Mouse (Mus musculus): ENCODE measurements at regions not wholly inside any gene's neighbourhood (a gene's known extent, or its start where the extent isn't known, plus 50 kb on each side); places are given as distances from the start of the nearest gene placed in this dataset.

GRCm38 (mm10) chr12:25794571-25794970 lies 620.5 kb downstream of the Rnf144a start:
- no peak overlapping the region for H3K4me2 ChIP-seq (ENCODE audit: low read depth, severe bottlenecking)
- H3K36me3 ChIP-seq (ENCODE audit: control insufficient read depth, insufficient read depth, low read length): no peaks in the 10 kb centered on the region
- no peak overlapping the region for H3K4me3 ChIP-seq (ENCODE audit: low read depth, low read length)
- no peaks in the 10 kb centered on the region for H3K4me1 ChIP-seq (ENCODE audit: control insufficient read depth, insufficient read depth, low read length)
- H3K27me3 ChIP-seq (ENCODE audit: control insufficient read depth, insufficient read depth, low read length): no peaks in the 10 kb centered on the region
- no peaks in the 10 kb centered on the region for H3K9me3 ChIP-seq (ENCODE audit: control insufficient read depth, low read length)
- WGBS: 56% methylated on average over 2 of the region's 2 CpGs
- DNase-seq (ENCODE audit: low spot score) (no peak), ATAC-seq (ENCODE audit: insufficient number of reproducible peaks, low FRiP score, low TSS enrichment, low read depth) (no peak)
- no peak overlapping the region for H3K27ac ChIP-seq (replicated peaks; ENCODE audit: low read depth, low read length)
- no peak overlapping the region for H3K9ac ChIP-seq (ENCODE audit: low read length)

GRCm38 (mm10) chr12:25792571-25793075 lies 622.4 kb downstream of the Rnf144a start:
- Histone ChIP-seq H3K36me3 (ENCODE audit: control insufficient read depth, insufficient read depth, low read length) (no peaks in the 10 kb centered on the region), H3K9ac (ENCODE audit: low read length) (no peak overlapping the region), H3K27ac (replicated peaks; ENCODE audit: low read depth, low read length) (no peak overlapping the region), H3K4me1 (ENCODE audit: control insufficient read depth, insufficient read depth, low read length) (no peaks in the 10 kb centered on the region), H3K4me3 (ENCODE audit: low read depth, low read length) (no peak overlapping the region), H3K27me3 (ENCODE audit: control insufficient read depth, insufficient read depth, low read length) (no peaks in the 10 kb centered on the region), H3K9me3 (ENCODE audit: control insufficient read depth, low read length) (no peaks in the 10 kb centered on the region), H3K4me2 (ENCODE audit: low read depth, severe bottlenecking) (no peak overlapping the region)
- DNase-seq (ENCODE audit: low spot score) (no peak), ATAC-seq (ENCODE audit: insufficient number of reproducible peaks, low FRiP score, low TSS enrichment, low read depth) (no peak)
- WGBS: 92% methylated on average over 2 of the region's 2 CpGs

GRCm38 (mm10) chr12:25790956-25791355 lies 624.1 kb downstream of the Rnf144a start:
- H3K36me3 ChIP-seq (ENCODE audit: control insufficient read depth, insufficient read depth, low read length): no peaks in the 10 kb centered on the region
- ATAC-seq (ENCODE audit: insufficient number of reproducible peaks, low FRiP score, low TSS enrichment, low read depth): no peak
- H3K4me3 ChIP-seq (ENCODE audit: low read depth, low read length): no peak overlapping the region
- H3K9me3 ChIP-seq (ENCODE audit: control insufficient read depth, low read length): no peaks in the 10 kb centered on the region
- H3K27me3 ChIP-seq (ENCODE audit: control insufficient read depth, insufficient read depth, low read length): no peaks in the 10 kb centered on the region
- no peak overlapping the region for H3K27ac ChIP-seq (replicated peaks; ENCODE audit: low read depth, low read length)
- no peaks in the 10 kb centered on the region for H3K4me1 ChIP-seq (ENCODE audit: control insufficient read depth, insufficient read depth, low read length)
- no peak overlapping the region for H3K9ac ChIP-seq (ENCODE audit: low read length)
- WGBS: 91% methylated on average over 4 of the region's 4 CpGs
- no peak for DNase-seq (ENCODE audit: low spot score)
- H3K4me2 ChIP-seq (ENCODE audit: low read depth, severe bottlenecking): no peak overlapping the region

DNA sequence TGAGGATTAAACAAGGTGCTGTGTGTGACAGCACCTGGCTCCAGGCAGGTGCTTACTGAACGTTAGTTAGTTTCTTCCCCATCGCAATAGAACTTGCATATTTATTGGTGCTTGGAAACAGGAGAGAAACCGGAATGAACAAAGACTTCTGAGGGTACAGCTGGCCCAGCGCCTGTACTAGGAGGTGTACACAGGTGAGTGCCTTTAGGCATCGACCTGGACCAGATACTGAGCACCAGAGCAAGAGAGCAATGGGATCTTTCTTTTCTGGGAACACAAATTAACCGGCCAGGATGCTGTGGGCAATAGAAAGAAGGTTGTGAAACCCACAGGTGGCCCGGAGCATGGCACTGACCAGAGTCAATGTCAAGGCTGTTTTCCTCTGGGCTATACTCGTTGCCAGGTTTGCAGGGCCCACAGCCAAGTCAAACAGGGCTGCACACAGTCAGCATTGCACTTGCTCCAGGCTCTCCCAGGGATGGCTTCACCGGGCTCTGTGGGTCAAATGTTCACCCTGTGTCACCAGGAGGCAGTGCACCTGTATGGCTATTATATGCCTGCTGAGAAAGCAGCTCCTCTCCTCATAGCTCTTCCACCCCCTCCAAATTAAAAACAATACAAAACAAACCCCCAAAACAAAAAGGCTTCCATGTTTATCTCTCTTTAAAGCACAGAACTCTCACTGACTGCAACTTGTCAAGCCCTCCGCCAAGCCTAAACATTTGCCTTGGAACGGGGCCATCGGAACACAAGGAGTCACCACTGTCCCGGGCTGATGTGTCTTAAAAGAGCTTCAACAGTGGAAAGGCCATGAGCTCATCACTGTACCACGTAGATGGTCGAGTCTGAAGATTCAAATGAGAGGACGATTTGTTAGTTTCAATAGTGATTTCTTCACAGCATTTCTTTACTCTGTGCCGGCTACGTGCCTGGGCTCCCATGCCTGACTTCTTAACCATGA lies 629.1 kb downstream of the Rnf144a start:
- H3K27me3 ChIP-seq (ENCODE audit: control insufficient read depth, insufficient read depth, low read length): no peaks in the 10 kb centered on the region
- no peaks in the 10 kb centered on the region for H3K9me3 ChIP-seq (ENCODE audit: control insufficient read depth, low read length)
- 88% methylated on average over 18 of the region's 18 CpGs for WGBS
- no peak for ATAC-seq (ENCODE audit: insufficient number of reproducible peaks, low FRiP score, low TSS enrichment, low read depth)
- no peak overlapping the region for H3K4me2 ChIP-seq (ENCODE audit: low read depth, severe bottlenecking)
- no peak for DNase-seq (ENCODE audit: low spot score)
- H3K36me3 ChIP-seq (ENCODE audit: control insufficient read depth, insufficient read depth, low read length): no peaks in the 10 kb centered on the region
- H3K9ac ChIP-seq (ENCODE audit: low read length): no peak overlapping the region
- H3K4me3 ChIP-seq (ENCODE audit: low read depth, low read length): no peak overlapping the region
- H3K27ac ChIP-seq (replicated peaks; ENCODE audit: low read depth, low read length): no peak overlapping the region
- H3K4me1 ChIP-seq (ENCODE audit: control insufficient read depth, insufficient read depth, low read length): no peaks in the 10 kb centered on the region

DNA sequence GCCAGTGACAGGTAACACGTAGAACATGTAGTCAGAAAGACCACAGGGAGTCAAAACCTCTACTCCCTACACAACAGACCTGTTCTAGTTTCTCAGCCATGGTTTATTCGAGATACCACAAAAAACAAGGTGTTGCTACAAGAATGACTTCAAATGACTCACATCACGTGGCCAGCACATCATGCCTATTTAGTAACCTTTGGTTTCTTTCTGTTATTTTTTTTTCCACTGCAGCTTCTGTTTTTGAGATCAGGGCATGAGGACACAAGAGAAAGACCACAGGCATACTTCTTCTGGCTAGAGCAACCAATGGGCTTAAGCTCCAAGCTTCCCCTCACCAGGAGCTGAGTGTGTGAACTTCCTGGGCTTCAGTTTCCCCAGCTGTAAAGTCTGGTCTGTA lies 630.7 kb downstream of the Rnf144a start:
- no peak overlapping the region for H3K9ac ChIP-seq (ENCODE audit: low read length)
- H3K27me3 ChIP-seq (ENCODE audit: control insufficient read depth, insufficient read depth, low read length): no peaks in the 10 kb centered on the region
- no peaks in the 10 kb centered on the region for H3K36me3 ChIP-seq (ENCODE audit: control insufficient read depth, insufficient read depth, low read length)
- no peak overlapping the region for H3K4me3 ChIP-seq (ENCODE audit: low read depth, low read length)
- no peaks in the 10 kb centered on the region for H3K9me3 ChIP-seq (ENCODE audit: control insufficient read depth, low read length)
- no peaks in the 10 kb centered on the region for H3K4me1 ChIP-seq (ENCODE audit: control insufficient read depth, insufficient read depth, low read length)
- 80% methylated on average over 3 of the region's 3 CpGs for WGBS
- no peak for DNase-seq (ENCODE audit: low spot score)
- no peak overlapping the region for H3K27ac ChIP-seq (replicated peaks; ENCODE audit: low read depth, low read length)
- H3K4me2 ChIP-seq (ENCODE audit: low read depth, severe bottlenecking): no peak overlapping the region
- ATAC-seq (ENCODE audit: insufficient number of reproducible peaks, low FRiP score, low TSS enrichment, low read depth): no peak

- no peak overlapping the region for H3K27ac ChIP-seq (replicated peaks; ENCODE audit: low read depth, low read length)
- no peaks in the 10 kb centered on the region for H3K4me1 ChIP-seq (ENCODE audit: control insufficient read depth, insufficient read depth, low read length)
- H3K9me3 ChIP-seq (ENCODE audit: control insufficient read depth, low read length): no peaks in the 10 kb centered on the region
- H3K4me3 ChIP-seq (ENCODE audit: low read depth, low read length): no peak overlapping the region
- no peak overlapping the region for H3K4me2 ChIP-seq (ENCODE audit: low read depth, severe bottlenecking)
- ATAC-seq (ENCODE audit: insufficient number of reproducible peaks, low FRiP score, low TSS enrichment, low read depth): no peak
- no peaks in the 10 kb centered on the region for H3K36me3 ChIP-seq (ENCODE audit: control insufficient read depth, insufficient read depth, low read length)
- 48% methylated on average over 10 of the region's 10 CpGs for WGBS
- no peak for DNase-seq (ENCODE audit: low spot score)
- no peak overlapping the region for H3K9ac ChIP-seq (ENCODE audit: low read length)
- no peaks in the 10 kb centered on the region for H3K27me3 ChIP-seq (ENCODE audit: control insufficient read depth, insufficient read depth, low read length)
Observed at GRCm38 (mm10) chr12:25782972-25783717, 631.9 kb downstream of the Rnf144a start.

DNA sequence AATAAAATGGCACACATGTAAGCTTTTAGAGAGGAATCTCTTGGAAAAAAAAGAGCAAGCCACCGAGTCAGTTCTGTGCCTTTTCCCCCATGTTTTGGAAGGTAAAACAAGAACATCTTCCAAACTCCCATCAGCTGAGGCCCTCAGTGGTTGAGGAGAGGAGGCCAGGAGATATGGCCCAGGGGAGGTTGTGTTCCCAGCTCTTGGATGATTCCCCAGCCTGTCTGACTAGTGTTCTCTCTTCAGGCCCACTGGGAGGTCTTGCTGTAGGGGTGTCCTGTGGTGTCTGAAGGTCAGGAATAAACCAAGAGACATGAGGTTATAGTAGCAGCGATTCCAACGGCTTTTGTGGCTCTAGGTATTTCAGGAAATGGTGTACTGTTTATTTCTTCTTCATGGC lies 643.2 kb downstream of the Rnf144a start:
- no peak overlapping the region for H3K9ac ChIP-seq (ENCODE audit: low read length)
- no peak overlapping the region for H3K4me3 ChIP-seq (ENCODE audit: low read depth, low read length)
- no peak overlapping the region for H3K27ac ChIP-seq (replicated peaks; ENCODE audit: low read depth, low read length)
- no peaks in the 10 kb centered on the region for H3K4me1 ChIP-seq (ENCODE audit: control insufficient read depth, insufficient read depth, low read length)
- ATAC-seq (ENCODE audit: insufficient number of reproducible peaks, low FRiP score, low TSS enrichment, low read depth): no peak
- H3K4me2 ChIP-seq (ENCODE audit: low read depth, severe bottlenecking): no peak overlapping the region
- no peaks in the 10 kb centered on the region for H3K9me3 ChIP-seq (ENCODE audit: control insufficient read depth, low read length)
- no peaks in the 10 kb centered on the region for H3K36me3 ChIP-seq (ENCODE audit: control insufficient read depth, insufficient read depth, low read length)
- WGBS: 88% methylated on average over 3 of the region's 3 CpGs
- no peaks in the 10 kb centered on the region for H3K27me3 ChIP-seq (ENCODE audit: control insufficient read depth, insufficient read depth, low read length)
- DNase-seq (ENCODE audit: low spot score): no peak

DNA sequence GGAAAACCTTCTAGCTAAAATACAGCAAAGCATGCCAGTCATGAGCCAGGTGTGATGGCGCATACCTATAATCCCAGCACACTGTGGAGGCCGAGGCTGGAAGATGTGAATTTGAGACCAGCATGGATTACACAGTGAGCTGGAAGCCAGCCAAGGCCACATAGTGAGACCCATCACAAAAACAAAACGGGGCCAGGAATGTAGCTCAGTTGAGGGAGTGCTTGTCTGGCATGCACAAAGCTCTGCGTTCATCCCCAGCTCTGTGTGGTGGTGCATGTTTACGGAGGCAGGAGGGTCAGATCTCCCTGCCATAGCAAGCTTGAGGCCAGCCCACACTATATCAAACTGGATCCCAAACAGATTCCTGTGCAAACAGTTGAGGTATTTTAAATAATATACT lies 646.4 kb downstream of the Rnf144a start:
- Histone ChIP-seq H3K27ac (replicated peaks; ENCODE audit: low read depth, low read length) (no peak overlapping the region), H3K27me3 (ENCODE audit: control insufficient read depth, insufficient read depth, low read length) (no peaks in the 10 kb centered on the region), H3K9ac (ENCODE audit: low read length) (no peak overlapping the region), H3K4me2 (ENCODE audit: low read depth, severe bottlenecking) (no peak overlapping the region), H3K4me3 (ENCODE audit: low read depth, low read length) (no peak overlapping the region), H3K36me3 (ENCODE audit: control insufficient read depth, insufficient read depth, low read length) (no peaks in the 10 kb centered on the region), H3K4me1 (ENCODE audit: control insufficient read depth, insufficient read depth, low read length) (no peaks in the 10 kb centered on the region), H3K9me3 (ENCODE audit: control insufficient read depth, low read length) (no peaks in the 10 kb centered on the region)
- WGBS: 68% methylated on average over 5 of the region's 5 CpGs
- ATAC-seq (ENCODE audit: insufficient number of reproducible peaks, low FRiP score, low TSS enrichment, low read depth) (no peak), DNase-seq (ENCODE audit: low spot score) (no peak)

Data from limb, embryonic 11.5 days (tissue).